Mouse (Mus musculus) ES-Bruce4 (cell line): ENCODE measurements around the gene B4galnt1.

Experiments
- CTCF ChIP-seq: IDR thresholded peaks from one replicate; pipeline ENCODE4 v1.8.1; 2011; ENCODE audit warnings: low read depth, low read length
- EP300 ChIP-seq: IDR thresholded peaks from 2 replicates; pipeline ENCODE4 v1.6.1; 2011; ENCODE audit warnings: low read depth, low read length; ENCODE audit not compliant: insufficient read depth

- TF ChIP-seq CTCF, result no peak
- TF ChIP-seq EP300, result no peak
Measured at GRCm38 (mm10) chr10:127126579-127126978, 38.4 kb upstream of the B4galnt1 start.
